Mouse (Mus musculus): ENCODE measurements around the gene Dnajb11. TPM values are rescaled to one million over a fixed set of nuclear protein-coding genes. Genes with fewer than 3 reads are reported as not detected.

Gene Dnajb11
- total RNA-seq, 1 experiment from 2014 or later = 71.4 TPM

DNA sequence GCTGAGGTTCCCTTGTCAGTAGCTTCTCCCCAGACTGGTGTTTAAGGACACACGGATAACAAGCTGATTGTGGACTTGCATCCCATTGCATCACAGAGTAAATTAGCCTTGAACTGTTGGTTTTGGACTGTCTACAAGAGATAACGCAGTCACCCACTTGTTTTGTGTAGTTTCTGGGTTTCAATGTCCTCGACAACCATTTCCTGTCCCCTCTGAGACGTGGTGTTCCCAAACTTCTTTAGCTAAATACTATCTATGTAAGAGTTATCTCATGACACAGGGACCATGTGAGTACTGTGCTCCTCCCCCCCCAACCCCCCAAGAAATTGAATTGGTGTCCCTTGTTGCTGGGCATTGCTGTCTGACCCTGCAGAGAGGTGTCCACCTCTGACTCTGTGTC, 23.8 kb downstream of the Dnajb11 start:
- no peak for DNase-seq

- no peak for DNase-seq
These were observed 25.8 kb downstream of the Dnajb11 start for GRCm38 (mm10) chr16:22883441-22883840.

DNA sequence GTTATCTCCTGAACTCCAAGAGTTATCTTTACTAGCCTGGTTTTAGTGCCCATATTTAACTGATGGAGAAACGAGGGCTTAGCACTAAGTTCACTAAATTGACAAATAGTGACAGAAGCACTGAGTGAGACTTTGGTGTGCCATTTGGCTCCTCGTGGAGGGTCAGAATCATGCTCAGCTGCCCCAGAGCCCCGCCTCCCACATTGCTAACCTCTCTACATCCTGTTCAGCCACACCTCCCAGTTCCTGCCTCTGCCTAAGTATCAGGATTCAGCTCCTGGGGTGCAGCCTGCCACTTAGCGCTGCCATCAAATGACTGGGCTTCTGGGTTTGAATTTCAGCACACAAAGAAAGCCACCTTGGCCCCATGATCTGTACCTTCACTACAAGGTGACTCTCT, 27.7 kb downstream of the Dnajb11 start:
- DNase-seq = no peak

DNA sequence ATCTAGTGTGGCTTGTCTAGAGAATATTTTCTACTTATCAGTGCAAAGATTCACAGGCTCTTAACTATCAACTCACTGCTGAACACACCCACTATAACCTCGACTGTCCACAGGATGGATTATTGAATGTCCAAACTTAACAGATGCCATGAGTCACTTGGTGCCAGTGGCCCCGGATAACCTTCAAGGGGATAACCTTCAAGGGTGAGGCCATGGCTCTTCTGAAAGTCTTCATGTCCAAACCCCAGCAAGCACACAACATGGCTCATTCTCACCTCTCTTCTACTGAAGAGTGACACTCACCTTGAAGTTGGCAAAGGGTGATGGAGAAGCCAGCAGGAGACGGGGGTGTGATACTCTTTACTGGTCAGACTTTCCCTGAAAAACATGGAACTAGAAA, 29.1 kb downstream of the Dnajb11 start:
- DNase-seq = peak; percentile 23

DNA sequence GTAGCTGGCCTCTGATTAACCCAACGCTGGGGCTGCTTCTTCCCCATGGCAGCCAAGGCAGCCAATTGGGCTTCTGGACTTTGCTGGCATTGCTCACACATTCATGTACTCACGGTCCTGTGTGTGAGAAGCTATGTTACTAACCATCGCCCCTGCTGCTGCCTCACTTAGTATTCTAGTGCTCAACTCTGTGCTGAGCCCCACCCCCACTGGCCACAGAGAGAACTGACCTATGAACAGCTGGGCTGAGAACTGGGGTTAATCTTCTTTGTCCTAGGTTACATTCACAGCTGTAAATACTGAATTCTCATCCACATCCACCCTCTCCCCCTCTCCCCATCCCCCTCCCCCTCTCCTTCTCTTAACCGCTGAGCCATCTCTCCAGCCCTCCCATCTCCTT, 31.2 kb downstream of the Dnajb11 start:
- no peak for DNase-seq

DNA sequence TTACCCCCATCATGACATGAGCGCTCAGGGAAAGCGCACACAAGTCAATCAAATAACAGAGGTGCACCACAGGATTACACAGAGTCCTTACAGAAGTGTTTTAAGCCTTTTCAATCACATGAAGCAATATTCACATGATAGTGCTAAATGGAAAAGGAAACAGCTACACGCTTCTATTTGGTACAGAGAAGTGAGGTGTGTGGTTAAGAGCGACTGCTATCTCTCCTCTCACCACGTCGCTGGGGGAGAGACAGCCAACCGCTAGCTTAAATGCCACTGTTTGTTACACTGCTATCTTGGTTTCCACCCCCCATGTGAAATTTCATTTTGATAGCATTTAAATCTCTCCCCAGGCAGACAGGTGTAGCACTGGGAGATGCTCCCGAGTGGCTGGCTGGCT, 32.1 kb downstream of the Dnajb11 start:
- no peak for DNase-seq

DNA sequence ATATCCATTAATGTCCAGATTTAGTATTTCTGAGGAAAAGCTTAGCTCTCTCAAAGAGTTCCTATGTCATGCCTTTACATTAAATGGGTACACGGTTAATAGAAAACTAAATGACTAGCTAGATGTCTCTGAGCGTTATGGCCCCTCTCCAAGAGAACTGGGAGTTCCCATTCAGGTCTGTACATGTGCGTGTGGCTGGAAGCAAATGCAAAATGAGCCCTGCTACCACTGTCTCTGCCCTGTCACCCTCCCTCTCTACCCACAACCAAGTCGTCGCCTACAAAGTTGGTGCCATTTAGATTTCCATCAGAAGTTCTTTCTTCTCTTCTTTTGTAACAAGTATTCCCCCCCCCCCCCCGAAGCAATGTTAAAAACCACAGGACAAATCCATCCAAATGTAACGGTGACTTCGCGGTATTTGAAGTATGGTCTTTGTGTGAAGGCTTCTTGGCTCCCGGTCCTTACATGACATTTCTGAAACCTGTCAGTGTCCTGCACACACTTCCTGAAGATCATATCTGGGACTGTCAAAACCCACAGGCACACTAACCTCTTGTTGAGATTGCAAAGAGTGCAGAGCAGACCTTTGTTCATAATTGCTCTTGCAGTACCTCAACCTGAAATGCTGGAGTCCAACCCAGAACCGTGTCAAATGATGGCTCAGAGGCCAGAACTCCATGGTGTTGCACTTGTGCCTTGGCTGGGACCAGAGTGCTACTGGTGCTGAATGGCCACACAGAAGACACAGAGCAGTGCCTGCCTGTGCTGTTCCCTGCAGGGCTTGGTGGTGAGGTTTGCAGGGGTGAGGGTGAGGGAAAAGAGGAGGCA, 33.3 kb downstream of the Dnajb11 start, which contains the start of gene Ahsg:
Ahsg (plus strand) TSS at position 595 of the 828 bp plus-strand sequence.
- no peak for DNase-seq

DNA sequence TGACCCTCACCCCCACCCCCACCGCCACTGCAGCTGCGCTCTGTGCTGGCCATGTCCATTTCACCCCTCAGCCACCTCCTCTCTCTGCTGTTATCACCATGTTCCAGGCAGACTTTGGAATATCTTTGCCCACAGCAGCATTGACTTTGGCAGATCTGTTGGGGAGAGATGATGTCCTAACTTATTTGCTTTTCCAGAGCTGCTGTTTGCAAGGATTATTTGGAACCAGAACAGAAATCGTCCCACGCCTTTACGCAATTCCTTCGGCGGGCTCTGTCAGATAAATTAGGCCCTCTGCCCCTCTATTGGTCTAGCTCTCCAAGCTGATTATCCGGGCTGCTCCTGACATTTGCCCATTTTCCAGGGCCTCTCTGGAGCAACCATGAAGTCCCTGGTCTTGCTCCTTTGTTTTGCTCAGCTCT, 34.1 kb downstream of the Dnajb11 start:
- DNase-seq = no peak

GRCm38 (mm10) chr16:22894095-22894494, 36.5 kb downstream of the Dnajb11 start:
- DNase-seq = no peak

- DNase-seq = peak; percentile 54
These were observed 39.0 kb downstream of the Dnajb11 start for GRCm38 (mm10) chr16:22896618-22897017.

DNA sequence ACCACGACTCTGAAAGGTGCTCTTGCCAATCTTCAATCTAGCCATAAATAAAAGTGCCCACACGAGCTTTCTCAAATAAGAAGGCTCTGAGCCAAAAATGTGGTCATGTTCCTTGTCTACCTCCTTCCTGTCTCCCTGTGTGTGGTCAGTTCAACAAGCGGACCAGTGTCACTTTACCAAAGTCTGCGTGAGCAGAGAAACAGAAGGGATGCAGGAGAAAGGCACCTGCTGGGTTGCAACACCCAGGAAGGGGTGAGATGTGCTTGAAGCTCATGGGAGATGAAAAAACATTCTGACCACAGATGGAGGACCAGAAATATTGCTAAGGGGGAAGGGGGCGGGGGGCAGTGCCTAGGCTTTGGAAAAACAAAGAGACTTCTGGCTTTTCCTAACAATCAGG, 41.7 kb downstream of the Dnajb11 start:
- DNase-seq = no peak

DNA sequence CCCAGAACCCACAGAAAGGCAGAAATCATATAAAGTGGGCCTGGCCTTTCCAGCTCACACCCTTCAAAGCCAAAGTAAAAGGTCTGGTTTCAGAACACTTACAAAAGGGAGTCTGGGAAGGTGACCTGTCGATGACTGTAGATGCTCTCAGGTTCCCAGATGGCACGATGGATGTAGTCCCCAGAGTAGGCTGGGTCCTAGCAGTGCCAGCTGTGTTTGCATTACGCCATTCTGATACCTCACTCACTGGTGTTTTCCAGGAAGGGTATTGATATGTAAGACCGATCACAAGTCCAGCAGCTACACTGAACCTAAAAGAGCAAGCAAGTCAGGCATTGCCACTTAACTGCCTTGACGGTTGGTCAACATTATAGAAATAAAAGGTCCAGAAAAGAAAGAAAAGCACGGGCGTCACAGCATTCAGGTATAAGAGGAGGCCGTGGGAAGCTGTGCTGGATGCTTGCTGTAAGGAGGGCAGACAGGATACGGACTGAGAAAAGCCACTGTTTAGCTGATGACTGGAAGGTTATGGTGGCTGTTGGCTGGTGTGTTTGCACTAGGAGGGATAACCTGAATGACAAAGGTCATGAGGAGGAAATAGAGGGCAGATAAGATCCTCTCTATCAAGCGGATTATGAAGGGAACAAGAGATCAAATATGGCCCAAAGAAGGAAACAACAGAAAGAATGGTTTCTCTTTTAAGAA, 42.4 kb downstream of the Dnajb11 start:
- no peak for DNase-seq

DNA sequence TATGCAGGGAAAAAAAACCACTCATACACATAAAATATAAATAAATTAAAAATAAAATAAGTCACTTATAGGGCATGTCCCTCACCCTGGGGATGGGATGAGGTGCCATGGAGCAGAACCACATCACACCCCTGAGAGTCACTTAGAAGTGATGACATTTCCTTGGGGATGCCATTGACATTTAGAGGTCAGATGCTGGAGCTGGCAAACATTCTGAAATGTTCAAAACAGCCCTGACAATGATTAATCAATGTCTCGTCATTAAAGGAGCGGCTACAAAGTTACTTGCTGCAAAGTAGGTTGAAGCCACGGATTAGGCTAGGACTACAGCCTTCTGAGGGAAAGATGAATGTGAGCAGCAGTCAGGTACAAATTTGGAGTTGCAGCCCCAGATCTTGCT, 43.7 kb downstream of the Dnajb11 start:
- DNase-seq = no peak

DNA sequence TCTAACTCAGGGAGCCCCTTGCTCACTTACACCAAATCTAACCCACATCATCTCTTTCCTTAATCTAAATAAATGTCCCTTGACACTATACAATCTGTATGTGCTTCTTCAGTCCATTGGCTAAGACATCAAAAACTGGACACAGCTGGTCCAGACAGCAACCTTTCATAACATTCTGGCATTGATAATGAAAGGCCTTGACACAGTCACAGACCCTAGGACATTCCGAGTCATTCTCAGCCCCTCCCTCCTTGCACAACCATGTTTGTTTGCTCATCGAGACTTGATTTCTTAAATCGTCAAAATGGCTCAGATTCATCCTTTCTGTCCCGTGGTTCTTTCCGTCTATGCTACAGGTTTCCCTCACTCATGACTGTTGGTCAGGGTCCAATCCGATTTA, 51.6 kb downstream of the Dnajb11 start:
- no peak for DNase-seq

GRCm38 (mm10) chr16:22911986-22912385, 54.3 kb downstream of the Dnajb11 start:
- DNase-seq = no peak

DNA sequence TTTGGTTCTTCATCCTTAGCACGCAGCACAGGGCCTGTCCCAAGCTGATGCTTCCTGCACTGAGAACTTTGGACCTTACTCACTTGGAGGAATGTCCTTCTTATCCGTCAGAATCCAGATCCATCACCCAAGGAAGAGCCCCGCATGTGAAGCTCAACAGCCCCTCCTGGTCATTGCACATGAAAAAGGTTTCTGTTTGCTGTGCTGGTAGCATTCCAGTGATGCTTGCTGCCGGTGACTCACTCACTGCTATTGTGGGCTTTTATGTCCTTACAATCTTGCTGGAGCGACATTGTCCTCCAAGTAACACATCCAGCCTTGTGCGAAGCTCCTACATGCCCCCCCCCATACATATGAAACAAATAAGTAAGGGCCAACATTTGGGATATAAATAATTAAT, 55.2 kb downstream of the Dnajb11 start:
- no peak for DNase-seq

DNA sequence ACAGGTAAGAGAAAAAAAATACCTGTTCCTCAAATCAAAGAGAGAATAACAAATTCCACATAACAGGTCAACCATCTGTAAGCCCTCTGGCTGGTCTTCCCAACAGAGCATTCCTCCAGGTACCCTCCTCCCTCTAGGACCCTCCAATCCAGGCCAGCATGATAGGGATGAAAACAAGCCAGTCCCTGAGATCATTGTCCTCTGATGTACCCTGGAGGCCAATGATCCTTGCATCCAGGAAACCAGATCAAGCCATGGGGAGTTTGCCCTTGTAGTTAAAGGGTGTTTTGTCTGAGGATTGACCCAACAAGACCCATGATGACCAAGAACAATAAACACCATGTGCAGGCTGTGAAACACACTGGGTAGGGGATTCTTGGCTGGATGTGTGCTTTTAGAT, 56.6 kb downstream of the Dnajb11 start:
- DNase-seq = no peak

DNA sequence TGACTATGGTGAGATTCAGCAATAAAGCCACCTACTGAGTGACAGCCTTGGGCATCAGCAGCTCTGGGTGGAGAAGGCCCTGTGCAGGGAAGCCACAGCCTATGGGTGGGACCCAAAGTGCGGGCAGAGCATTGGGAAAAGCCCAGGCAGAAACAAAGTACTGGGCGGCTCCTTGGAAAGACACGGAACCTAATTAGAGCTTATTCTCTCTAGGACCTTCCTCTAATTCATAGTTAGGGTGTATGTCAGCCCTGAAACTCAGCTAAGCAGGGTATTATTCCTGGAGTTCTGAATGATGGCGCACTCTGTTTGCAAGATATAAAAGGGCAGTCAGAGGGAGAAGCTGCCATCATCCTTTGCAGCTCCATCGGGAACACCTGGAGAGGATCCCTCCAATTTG, 60.4 kb downstream of the Dnajb11 start, which contains the start of gene Fetub:
Fetub (plus strand) TSS at position 301 of the 400 bp plus-strand sequence.
- no peak for DNase-seq

GRCm38 (mm10) chr16:22918664-22919312, 61.1 kb downstream of the Dnajb11 start:
- no peak for DNase-seq

DNA sequence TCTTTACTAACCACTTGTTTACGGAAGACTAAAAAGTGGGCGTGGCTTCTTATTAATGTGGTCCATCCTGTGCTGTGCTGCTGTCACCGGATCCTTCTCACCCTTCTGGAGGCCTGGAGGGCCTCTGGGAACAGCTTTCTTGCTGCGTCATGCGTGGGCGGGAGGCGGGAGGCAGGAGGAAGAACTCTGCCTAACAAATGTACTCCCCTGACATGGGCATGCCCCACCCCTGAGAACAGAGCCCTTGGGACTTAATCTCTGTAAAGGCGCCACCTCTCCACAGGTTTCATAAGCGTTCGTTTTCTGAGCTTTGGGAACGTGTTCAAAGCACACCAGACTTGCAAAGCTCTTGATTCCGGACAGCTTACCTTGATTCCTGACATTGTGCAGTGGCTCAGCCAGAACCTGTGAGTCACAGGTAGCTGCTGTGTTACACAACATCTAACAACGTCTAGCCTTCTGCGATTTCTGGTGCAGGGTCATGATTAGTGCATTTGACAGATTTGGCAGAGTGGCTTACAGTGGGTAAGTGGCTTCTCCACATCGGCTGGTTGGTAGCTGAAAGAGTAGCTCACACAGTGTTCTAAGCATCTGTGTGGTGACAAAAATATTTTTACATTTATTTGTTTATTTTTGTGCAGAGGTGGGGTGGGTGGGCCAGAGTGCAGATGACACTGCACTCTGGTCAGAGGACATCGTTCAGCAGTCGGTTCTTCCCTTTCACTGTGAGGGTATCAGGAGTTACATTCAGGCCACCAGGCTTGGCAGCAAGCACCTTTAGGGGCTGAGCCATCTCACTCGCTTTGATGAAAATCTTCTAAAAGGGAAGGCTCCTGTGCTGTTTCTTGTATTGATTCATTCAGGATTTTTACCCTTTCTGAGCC, 62.6 kb downstream of the Dnajb11 start:
- DNase-seq = peak; percentile 37

- no peak for DNase-seq
These were observed 64.1 kb downstream of the Dnajb11 start for GRCm38 (mm10) chr16:22921761-22922160.

- no peak for DNase-seq
These were observed 64.8 kb downstream of the Dnajb11 start for GRCm38 (mm10) chr16:22922433-22922832.
